Mouse (Mus musculus) spleen, adult 18-20 months (tissue): ENCODE data around the gene Vps26a.
A peak's percentile ranks its signal among the peaks of the same experiment; 100 is the strongest.
"Not testable (repeated sequence)": the region's sequence is repeated elsewhere in the genome, so short reads cannot be mapped to it uniquely, and the experiment has no call there.

Experiments
- DNase-seq, 2 experiments: peaks; one replicate each; pipeline ENCODE4 v3.0.0; 2022; ENCODE audit warnings: mixed read lengths in 2 of 2

Gene Vps26a

DNA sequence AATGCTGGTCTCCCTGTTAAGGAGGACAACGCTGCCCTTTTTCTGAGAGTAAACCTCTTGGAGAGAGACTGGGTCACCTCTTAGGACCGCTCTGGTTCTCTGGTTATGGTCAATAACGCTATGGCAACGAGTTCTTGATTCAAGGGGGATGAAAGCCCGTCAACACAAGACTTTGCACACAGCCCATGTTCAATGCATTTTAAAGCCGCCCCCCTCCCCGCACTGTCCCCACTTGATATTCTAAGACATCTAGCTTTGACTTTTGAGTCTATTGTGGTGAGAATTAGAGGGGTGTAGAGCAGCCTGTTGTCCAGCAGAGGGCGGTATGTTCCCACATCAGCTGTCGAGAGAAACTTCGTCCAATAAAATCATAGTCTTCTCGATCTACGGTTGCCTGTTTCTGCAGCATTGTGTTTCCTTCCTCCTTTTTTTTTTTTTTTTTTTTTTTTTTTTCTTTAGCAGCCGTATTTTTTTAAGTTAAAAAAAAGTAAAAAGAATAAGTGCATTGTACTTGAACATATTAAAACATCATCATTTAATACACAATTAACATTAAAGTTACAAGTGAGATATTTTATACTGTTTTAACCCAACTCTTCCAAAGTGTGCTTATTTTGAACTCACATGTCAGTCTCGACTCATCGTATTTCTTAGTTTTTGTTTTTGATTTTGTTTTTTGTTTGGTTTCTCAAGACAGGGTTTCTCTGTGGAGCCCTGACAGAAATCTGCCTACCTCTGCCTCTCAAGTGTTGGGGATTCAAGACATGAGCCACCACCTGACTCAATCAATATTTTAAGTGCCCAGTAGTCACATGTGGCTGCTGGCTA is 13.7 kb upstream of the Vps26a start:
- peak; percentile 48 to 61 for DNase-seq

DNA sequence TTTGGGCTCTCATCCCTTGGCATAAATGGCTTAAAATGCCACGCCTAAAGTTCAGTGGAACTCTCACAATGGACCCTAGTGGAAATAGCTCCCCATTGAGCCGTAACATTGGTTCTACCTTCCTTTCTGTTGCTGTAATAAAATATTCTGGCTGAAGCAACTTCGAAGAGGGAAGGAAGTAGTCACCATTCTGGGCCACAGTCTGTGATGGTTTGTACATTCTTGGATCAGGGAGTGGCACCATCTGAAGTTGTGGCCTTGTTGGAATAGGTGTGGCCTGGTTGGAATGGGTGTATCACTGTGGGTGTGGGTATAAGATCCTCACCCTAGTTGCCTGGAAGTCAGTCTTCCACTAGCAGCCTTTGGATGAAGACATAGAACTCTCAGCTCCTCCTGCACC is 5.1 kb upstream of the Vps26a start:
- not testable (repeated sequence) for DNase-seq

DNA sequence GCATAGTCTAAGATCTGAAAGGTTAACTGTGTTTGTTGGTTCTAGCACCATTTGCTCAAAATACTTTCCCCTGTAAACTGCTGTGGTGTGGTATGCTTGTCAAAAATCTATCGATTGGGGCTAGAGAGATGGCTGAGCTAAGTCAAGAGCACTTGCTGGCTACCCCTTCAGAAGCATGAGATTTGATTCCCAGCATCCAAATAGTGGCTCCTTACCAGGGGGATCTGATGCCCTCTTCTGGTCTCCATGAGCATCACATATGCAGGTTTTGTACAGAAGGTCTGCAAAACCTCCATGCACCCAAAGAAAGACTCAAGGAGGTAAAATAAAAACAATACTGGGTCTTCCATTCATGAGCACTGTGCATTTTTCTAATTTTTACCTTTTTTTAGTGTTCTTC is 1.7 kb upstream of the Vps26a start:
- DNase-seq = no peak

DNA sequence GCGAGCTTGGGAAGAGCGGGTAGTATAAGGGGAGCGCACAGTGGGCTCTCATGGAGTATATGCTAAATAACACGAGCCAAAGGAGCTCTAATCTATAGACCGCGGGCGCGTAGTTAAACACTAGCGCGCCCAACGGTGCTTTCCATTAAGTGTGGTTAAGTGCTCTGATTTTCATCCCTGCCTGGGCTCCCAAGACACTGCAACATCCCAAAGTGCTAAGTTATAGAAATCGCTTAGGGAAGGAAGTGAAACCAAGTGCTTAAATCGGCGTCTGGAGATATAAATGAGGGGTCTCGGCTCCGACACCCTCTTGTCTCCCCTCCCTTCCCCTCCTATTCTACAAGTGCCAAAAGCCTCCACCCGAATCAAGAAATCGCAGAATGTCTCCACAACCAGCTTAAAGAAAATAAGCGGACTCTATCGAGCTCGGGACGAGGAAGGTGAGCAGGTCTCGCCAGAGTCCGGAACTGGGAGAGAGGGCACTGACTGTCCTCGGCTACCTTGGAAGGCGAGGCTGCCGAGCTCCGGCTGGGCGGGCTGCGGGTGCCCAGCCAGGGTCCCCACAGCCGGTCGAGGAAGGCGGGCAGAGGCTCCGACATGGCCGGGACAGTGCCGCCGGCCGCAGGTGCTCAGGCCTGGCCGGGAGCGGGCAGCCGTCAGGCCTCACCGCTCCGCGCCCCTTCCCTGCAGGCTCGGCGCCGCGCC is 575 bp downstream of the Vps26a start:
- no peak for DNase-seq

DNA sequence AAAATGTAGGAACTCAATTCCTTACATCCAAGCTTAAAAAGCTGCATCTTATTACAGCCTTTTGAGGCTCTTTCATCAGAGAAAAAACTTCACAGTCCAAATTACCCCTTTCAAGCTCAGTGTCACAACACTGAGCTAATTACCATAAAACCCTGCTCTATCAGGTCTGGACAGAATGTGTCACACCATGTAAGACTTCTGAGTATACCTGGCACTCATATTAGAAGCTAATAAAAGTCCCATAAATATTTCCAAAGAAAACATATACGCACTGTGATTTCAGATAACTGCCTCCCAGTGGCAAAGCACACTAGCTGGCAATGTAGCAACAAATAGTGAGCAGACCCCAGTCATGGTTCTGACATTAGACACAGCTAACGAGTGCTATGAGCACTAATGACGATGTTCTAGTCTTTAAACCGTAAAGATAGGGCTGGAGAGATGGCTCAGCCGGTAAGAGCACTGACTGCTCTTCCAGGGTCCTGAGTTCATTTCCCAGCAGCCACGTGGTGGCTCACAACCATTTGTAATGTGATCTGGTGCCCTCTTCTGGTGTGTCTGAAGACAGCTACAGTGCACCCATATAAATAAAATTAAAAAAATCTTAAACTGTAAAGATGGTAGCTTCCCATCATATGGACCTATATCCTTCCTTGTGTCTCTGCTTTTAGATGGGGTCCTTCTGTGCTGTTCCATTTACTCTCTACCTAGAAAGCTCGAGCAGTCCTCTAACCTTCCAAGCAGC is 5.3 kb downstream of the Vps26a start:
- DNase-seq = no peak

DNA sequence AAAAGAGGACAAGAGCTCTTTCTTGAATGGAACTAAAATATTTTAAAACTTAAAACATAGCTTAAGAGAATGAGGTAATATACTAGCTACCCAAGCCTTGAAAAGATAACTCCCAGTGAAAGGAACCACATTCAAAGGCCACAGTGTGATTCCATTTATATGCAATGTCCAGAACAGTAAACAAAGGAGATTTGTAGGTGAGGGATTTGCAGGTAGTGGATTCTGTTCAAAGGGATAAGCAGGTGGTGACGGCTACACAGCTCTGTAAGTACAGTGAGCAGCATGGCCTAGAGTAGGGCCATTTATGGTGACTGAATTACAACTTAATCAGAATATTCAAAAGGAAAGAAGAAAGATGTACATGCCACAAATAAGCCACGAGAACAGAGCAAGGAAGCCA is 9.6 kb downstream of the Vps26a start:
- DNase-seq = no peak

DNA sequence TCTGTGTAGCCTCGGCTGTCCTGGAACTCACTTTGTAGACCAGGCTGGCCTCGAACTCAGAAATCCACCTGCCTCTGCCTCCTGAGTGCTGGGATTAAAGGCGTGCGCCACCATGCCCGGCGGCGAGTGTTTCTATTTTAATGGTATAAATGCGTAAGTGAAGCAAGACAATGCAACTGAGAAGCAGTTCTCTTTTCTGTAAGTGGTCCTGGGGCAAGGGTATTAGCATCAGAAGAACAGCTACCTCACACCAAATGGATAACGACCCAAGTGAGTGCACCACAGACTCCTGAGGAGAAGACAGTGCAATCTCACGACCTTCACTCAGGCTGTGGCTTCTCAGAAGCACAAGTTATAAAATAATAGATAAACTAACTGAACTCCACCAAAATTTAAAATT is 11.7 kb downstream of the Vps26a start:
- DNase-seq = no peak

DNA sequence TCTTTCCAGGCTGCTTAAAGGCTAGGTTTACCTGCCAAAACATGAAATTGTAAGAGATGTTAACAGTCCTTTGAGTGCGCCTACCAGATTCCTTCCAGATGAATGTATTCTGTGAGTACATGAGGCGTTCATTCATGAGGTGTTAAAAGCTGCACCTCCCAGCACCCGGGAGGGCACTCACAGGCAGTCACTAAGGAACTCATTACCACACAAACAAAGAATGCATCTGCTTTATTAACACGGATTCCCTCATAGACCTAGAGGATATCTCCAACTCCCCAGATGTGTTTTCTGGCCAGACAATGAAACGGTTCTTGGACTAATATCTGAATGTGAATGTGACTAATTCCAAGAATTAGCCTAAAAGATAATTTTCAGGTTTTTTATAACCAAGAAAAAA is 15.5 kb downstream of the Vps26a start:
- no peak for DNase-seq

DNA sequence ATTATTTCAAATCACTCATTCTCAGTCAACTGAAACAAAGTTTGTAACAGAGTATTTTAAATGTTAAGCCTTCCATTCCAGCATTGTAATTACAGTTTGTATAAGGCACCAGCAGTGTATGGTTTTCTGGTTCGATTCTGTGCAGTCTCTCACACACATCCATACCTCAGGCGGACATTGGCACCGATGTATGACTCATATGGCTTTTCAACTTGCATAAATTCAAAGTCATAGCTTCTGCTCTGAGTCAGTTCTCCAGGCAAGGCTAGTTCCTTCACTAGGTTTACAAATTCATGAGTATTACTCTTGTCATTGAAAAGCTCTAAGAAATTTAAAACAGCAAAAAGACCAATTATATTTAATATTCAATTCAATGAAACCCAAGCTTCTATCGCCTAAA is 16.9 kb downstream of the Vps26a start:
- no peak for DNase-seq

DNA sequence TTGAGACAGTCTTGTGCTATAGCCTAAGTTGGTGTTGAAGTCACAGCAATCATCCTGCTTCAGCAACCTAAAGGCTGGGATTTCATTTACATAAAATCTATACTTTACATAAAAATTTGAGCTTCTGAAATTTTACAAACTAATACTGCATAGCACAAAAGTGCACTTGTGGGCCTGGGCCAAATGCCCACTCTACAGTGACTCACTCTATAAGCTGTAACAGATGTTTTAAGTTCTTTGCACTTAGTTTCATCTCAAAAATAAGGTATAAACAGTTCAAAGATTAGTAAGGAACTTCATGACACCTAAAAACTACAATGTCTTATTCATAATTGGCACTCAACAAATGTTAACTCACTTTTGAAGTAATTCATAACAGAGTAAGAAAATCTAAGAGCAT is 25.3 kb downstream of the Vps26a start:
- DNase-seq = no peak

DNA sequence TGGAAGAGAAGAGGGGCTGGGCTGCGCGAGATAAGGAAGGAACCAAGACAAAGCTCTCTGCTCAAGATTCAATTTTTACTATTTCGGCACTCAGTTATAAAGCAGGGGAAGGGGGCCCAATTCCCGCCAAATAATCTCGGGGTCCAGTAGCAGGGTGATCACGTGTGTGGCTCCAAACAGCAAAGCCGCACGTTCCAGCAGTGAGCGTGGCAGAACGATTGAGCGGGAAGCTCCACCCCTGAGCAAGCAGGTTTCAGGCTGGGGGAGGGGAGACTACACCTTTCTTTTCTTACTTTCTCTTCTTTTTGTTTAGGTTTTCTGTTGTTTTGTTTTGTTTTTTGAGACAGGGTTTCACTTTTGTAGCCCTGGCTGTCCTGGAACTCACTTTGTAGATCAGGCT is 34.6 kb downstream of the Vps26a start:
- DNase-seq = not testable (repeated sequence)

DNA sequence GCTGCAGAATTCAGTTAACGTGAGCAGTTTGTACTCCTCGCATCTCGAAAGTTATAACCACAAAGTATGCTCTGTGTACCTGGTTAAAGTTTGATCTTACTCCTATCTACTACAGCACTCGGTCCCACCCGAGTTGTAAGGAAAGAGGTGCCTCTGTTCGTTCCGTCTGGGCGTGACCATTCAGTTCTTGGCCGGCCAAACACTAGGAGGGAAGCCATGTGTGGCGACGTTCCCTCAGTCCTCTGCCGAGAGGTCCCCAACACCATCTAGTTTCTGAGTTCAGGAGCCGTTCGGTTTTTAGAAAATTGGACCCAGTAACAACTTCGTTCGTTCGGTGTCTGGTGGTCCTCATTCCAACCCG is 36.3 kb downstream of the Vps26a start:
- DNase-seq = no peak

DNA sequence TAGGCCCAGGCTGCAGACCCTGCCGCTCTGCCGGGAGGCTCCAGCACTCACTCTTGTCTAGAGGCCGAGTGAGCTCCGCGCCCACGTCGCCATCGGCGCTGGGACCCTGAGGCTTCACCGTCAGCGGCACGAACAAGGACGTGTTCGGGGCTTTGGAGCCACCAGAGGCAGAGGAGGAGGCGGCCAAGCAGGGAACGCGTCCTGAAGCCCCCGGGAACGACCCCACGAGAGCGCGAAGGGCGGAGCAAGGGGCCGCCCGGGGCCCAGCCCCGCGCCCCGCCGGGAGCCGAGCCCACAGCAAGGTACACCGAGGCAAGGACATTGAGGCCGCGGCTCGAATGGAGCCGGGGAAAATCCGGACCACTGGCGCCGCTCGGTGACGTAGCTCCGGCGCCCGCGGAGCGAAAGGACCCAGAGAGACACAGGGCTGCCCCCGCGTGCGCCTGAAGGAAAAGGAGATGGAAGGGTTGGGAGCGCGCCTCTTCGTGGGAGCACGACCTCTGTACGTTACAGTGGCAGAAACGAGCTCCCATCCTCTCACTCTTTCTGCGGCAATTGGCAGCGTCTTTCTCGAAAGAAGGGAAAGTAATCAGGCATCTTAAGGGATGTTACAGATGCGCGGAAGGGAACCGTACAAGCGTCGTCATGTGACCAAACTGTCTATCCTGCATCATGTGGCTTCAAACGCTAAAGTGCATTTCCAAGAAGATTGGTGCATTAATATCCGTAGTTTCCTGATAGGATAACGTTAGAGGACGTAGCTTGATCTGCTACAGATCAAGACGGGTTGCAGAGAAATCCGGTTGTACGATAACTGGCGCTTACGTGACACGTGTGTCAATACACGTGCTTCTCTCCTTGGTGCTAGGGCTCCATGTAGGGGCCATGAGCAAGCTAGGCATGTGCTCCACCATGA is 37.0 kb downstream of the Vps26a start, which contains the start of the genes 4930507D05Rik and Supv3l1:
TSS of gene 4930507D05Rik (plus strand) at position 126 of the 916 bp plus-strand sequence.
TSS of gene Supv3l1 (minus strand) at position 375 of the 916 bp plus-strand sequence.
- peak; percentile 79 to 95 for DNase-seq

DNA sequence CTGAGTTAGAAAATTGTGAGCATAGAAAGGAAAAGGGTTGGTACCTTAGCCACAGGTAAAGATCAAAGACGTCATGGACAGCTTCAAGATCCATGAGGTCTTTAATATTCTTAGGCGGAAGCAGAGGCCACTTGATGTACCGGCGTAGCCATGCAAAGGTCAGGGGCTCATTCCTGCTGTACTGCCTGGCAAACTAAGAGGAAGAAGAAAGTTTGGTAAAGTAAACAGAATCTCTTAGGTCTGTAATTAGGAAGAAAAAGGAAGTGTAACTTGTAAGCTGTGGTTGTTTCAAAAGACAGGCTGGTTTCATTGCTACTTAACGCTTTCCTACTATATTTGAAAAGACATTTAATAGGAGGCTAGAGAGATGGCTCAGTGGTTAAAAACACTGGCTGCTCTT is 56.2 kb downstream of the Vps26a start:
- no peak for DNase-seq

DNA sequence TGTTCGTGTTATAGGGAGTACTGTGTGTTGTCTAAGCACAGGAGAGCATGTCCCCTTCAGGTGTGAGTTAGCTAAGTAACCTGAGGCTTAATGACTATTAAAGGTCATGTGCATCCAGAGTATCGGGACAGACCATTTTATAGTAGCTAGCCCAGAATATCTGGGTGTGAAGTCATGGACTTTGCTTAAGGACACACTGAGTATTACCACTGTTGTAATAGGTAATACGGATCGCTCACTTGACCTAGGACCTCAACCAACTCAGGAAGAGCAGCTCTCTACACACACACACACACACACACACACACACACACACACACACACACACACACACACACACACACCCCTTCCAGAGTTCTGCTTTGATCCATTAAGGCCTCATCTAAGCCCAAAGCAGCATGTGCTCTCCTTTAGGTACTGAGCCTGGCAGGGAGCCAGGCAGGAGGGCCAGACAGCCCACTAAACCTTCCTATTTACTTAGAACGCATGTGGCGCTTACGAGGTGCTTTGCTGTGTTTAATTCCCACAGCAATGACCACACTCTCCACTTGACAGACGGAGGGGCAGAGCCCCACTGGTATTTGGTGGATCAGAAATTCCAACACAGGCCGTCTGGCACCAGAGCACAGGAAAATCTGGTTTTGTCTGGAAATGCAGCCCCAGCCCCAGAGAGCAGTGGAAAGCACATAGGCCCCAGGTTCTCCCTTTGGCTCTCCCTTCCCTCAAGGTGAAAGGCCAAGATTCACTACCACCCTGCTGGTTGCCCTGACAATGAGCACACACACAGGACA is 61.3 kb downstream of the Vps26a start:
- no peak for DNase-seq

DNA sequence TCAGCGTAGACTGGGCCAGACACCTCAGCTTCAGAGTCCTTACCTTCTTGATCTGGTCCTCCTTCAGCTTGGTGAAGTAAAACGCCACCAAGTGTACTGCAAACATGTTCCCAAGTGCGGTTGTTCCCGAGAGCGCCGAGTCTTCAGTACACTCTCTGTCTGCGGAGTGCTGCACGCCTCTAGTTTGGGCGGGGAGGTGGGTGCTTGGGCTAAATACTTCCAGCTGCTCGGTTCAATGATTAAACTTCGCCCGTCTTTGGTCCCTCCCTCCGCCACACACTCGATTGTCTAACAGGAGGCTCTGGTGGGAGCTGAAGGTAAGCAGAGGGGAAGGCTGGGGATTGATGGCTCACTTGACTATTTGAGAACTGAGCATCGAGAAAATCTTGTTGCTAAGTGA is 64.3 kb downstream of the Vps26a start, which contains the start of gene Hkdc1:
TSS of gene Hkdc1 (minus strand) at position 237 of the 400 bp plus-strand sequence.
- no peak for DNase-seq

DNA sequence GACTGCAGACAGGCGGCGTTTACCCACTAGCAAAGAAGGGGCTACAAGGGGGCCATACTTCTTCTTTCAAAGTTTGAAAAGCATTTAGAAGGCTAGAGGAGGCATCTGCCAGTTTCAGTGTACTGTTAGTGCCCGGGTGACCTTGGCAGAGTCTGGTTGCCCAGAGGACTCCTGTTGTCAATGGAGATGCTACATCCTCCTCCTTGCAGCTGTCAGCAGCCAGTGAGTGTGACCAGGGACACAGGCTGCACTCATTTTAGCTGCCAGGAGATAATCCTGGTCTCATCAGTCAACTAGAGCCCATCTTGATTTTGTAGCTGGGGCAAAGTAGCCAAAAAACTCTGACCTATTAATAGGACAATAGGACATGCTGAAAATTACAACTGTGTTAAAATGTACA is 65.5 kb downstream of the Vps26a start:
- no peak for DNase-seq

DNA sequence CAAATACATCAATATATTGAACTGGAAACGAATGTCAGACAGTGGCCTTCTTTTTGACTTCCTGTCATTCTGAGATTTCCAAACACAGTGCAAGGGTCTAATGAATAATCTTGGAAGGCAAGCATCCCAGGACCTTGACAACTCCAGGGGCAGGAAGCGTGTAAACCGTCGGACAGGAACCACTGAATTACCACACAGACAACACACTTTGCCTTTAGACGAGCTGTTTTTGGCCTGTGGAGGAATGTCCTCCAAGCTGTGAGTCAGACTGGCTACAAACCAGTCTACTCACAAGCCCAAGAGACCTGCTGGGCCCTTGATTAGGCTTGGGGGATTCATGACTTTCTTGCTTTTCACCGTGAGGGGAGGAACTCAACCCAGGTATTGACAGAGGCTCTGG is 66.2 kb downstream of the Vps26a start:
- no peak for DNase-seq

DNA sequence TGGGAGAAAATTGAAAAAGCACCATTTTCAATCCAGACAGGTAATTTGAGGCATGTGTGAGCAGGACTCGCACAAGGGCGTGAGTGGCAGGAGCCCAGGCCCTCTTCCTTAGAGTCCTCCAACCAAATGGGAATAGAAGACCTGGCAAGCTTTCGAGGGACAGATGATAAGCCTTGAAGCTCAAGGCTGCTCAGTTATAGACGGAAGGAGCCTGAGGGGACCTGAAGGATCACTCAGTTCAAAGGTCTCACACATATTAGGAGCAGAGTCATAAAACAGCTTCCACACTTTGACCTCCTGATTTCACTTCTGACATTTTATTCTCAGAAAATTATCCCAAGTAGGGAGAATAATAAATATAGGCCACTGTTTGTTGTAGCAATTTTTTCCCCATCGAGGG is 67.2 kb downstream of the Vps26a start:
- no peak for DNase-seq

DNA sequence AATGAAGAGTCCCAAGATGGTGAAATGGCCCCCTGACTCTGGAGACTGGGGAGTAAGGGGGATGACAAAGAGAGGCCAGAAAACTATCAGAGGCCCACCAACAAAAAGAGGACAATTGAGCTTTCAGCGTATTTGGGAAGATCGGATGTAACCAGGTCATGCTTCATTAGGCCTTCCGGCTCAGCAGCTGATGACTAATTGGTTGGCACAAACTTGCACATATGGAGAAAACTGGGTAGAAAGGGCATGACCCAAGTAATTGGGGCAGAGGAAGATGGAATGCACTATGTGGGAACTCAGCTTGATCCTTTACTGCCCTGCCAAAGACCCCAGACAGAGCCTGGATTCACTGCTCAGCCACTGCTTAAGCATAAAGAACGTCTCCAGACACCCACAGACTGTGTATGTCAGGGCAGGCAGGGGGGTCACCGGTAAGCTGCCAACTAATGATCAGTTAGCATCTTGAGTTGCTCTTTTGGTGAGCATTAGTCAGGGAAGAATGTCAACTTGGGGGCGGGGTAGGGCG is 67.7 kb downstream of the Vps26a start:
- DNase-seq = no peak

DNA sequence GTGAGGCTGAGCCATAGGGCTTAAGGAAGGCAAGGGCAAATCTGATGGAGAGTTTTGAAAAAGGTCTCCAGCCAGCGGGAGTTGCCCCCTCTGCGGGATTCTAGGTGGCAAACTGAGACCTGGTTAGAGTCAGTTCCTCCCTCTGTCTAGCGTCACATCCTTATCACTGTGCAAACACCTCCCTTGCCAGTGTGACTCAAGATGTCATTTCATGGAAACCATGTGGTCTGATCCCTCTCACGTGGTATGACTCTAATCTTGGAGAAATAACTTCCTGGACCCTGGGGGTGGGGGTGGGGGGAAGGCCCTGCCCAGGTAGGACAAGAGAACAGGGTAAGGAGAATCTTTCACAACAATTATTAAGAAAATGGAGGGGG is 73.0 kb downstream of the Vps26a start:
- DNase-seq = no peak
